Mouse (Mus musculus): ENCODE data around the gene Wdr3. TPM values are rescaled to one million over a fixed set of nuclear protein-coding genes. Genes with fewer than 3 reads are reported as not detected.

Wdr3 gene
- polyA plus RNA-seq, 1 experiment from 2014 or later = 16.2 TPM

DNA sequence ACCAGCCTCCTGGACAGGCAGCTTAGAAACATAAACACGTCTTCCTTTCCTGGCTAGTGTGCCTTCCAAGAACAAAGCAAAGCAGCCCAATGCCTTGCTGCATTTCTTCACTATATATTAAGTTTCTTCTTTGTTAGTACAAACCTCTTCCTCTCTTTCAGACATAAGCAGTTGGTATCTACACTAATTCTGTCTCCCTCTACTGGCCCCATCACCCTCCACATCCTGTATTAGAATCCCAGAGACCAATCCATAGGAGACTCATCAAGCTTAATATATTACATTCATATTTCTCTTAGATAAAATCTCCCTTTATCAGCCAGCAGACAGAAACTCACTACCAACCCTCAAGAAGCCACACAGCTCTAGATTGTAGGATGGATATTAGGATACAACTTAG lies 39.8 kb downstream of the Wdr3 start:
- no peak overlapping the region for H3K4me2 ChIP-seq (replicated peaks; ENCODE audit: low read depth)
- no peak overlapping the region for H3K4me3 ChIP-seq (ENCODE audit: low read depth, low read length)
- H3K9ac ChIP-seq (ENCODE audit: low read length) = no peak overlapping the region
- no peaks in the 10 kb centered on the region for H3K36me3 ChIP-seq (ENCODE audit: control insufficient read depth, insufficient read depth, low read length)
- no peak for TF ChIP-seq CTCF (IDR thresholded peaks at IDR 0.05; ENCODE audit: low read depth)
- no peak for TF ChIP-seq EP300 (optimal IDR thresholded peaks at IDR 0.05)
- no peak overlapping the region for H3K27ac ChIP-seq (replicated peaks)
- no peaks in the 10 kb centered on the region for H3K4me1 ChIP-seq (replicated peaks; ENCODE audit: control insufficient read depth, insufficient read depth)
- WGBS = 33% methylated on average over 1 of the region's 1 CpGs
- DNase-seq (ENCODE audit: low spot score) (no peak), ATAC-seq (ENCODE audit: low FRiP score, low TSS enrichment) (no peak)
- no peaks in the 10 kb centered on the region for H3K27me3 ChIP-seq (ENCODE audit: control insufficient read depth, insufficient read depth, low read length)
- H3K9me3 ChIP-seq (ENCODE audit: control insufficient read depth, low read length) = no peaks in the 10 kb centered on the region

GRCm38 (mm10) chr3:100121961-100122360 lies 40.2 kb downstream of the Wdr3 start:
- Histone ChIP-seq H3K4me1 (replicated peaks; ENCODE audit: control insufficient read depth, insufficient read depth) (no peaks in the 10 kb centered on the region), H3K9ac (ENCODE audit: low read length) (no peak overlapping the region), H3K9me3 (ENCODE audit: control insufficient read depth, low read length) (no peaks in the 10 kb centered on the region), H3K27ac (replicated peaks) (no peak overlapping the region), H3K36me3 (ENCODE audit: control insufficient read depth, insufficient read depth, low read length) (no peaks in the 10 kb centered on the region), H3K4me2 (replicated peaks; ENCODE audit: low read depth) (no peak overlapping the region), H3K27me3 (ENCODE audit: control insufficient read depth, insufficient read depth, low read length) (no peaks in the 10 kb centered on the region), H3K4me3 (ENCODE audit: low read depth, low read length) (no peak overlapping the region)
- ATAC-seq (ENCODE audit: low FRiP score, low TSS enrichment) = no peak
- DNase-seq (ENCODE audit: low spot score) = no peak
- 54% methylated on average over 2 of the region's 2 CpGs for WGBS
- TF ChIP-seq CTCF (IDR thresholded peaks at IDR 0.05; ENCODE audit: low read depth) (no peak), EP300 (optimal IDR thresholded peaks at IDR 0.05) (no peak)

GRCm38 (mm10) chr3:100118681-100119080 lies 43.5 kb downstream of the Wdr3 start:
- TF ChIP-seq EP300 (optimal IDR thresholded peaks at IDR 0.05) = no peak
- no peak for TF ChIP-seq CTCF (IDR thresholded peaks at IDR 0.05; ENCODE audit: low read depth)
- Histone ChIP-seq H3K27ac (replicated peaks) (no peak overlapping the region), H3K27me3 (ENCODE audit: control insufficient read depth, insufficient read depth, low read length) (no peaks in the 10 kb centered on the region), H3K9me3 (ENCODE audit: control insufficient read depth, low read length) (no peaks in the 10 kb centered on the region), H3K4me2 (replicated peaks; ENCODE audit: low read depth) (no peak overlapping the region), H3K4me3 (ENCODE audit: low read depth, low read length) (no peak overlapping the region), H3K9ac (ENCODE audit: low read length) (no peak overlapping the region), H3K4me1 (replicated peaks; ENCODE audit: control insufficient read depth, insufficient read depth) (no peaks in the 10 kb centered on the region), H3K36me3 (ENCODE audit: control insufficient read depth, insufficient read depth, low read length) (no peaks in the 10 kb centered on the region)
- ATAC-seq (ENCODE audit: low FRiP score, low TSS enrichment) (no peak), DNase-seq (ENCODE audit: low spot score) (no peak)
- 68% methylated on average over 2 of the region's 2 CpGs for WGBS

DNA sequence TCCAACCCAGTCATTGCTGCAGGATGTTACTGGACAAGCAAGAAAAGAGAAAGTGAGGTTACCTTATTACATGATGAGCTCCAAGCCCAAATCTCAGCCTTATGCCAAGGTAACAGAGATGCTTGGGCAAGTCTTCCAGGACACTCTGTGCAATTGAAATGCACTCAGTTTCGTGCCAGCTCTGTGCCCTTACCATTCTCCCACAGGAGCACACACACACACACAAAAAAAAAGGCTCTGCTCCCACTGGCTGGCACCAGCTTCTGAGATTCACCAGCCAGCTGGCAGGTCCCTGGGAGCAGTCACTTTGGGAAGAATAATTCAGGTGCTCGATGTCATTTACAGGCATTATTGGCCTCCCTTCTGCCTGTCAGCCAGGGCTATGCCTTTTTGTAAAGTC lies 55.5 kb downstream of the Wdr3 start:
- no peak overlapping the region for H3K9ac ChIP-seq (ENCODE audit: low read length)
- no peaks in the 10 kb centered on the region for H3K36me3 ChIP-seq (ENCODE audit: control insufficient read depth, insufficient read depth, low read length)
- WGBS = 70% methylated on average over 2 of the region's 2 CpGs
- ATAC-seq (ENCODE audit: low FRiP score, low TSS enrichment) (no peak), DNase-seq (ENCODE audit: low spot score) (no peak)
- no peak overlapping the region for H3K4me2 ChIP-seq (replicated peaks; ENCODE audit: low read depth)
- no peaks in the 10 kb centered on the region for H3K4me1 ChIP-seq (replicated peaks; ENCODE audit: control insufficient read depth, insufficient read depth)
- no peak for TF ChIP-seq CTCF (IDR thresholded peaks at IDR 0.05; ENCODE audit: low read depth)
- TF ChIP-seq EP300 (optimal IDR thresholded peaks at IDR 0.05) = no peak
- H3K4me3 ChIP-seq (ENCODE audit: low read depth, low read length) = no peak overlapping the region
- H3K9me3 ChIP-seq (ENCODE audit: control insufficient read depth, low read length) = no peaks in the 10 kb centered on the region
- H3K27me3 ChIP-seq (ENCODE audit: control insufficient read depth, insufficient read depth, low read length) = no peaks in the 10 kb centered on the region
- H3K27ac ChIP-seq (replicated peaks) = no peak overlapping the region

DNA sequence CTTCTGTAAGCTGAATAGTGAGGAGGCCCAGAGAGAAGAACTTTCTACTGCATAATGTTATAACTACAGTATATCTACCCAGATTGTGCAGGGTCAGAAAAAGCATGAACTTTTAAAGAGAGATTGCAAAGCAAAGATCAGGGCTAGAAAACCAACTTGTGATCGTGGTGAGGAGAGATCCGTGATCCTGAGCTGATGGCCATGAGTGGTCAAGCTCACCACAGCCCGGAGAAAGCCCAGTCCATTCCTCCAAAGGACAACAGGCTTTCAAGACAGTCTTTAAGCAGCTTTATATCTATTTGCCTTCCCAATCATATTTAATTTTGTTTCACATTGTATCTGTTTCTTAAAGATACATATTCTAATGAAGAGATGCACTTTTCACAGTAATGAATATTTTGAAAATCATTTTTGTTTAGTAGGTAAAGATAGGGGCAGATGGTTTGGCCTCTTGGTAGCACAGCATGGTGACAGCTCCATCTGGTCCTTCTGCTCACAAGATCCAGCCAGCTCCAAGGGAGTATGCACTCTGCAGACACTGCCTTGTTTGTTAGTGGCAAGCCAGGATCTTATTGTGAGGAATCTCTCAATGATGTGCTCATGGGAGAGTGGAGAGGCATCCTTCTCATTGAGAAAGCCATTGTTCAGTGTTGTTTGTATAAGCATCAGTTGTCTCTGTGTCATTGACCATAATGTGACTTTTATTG lies 59.7 kb downstream of the Wdr3 start:
- WGBS = 91% methylated on average over 3 of the region's 3 CpGs
- DNase-seq (ENCODE audit: low spot score) (no peak), ATAC-seq (ENCODE audit: low FRiP score, low TSS enrichment) (no peak)
- Histone ChIP-seq H3K9ac (ENCODE audit: low read length) (no peak overlapping the region), H3K4me1 (replicated peaks; ENCODE audit: control insufficient read depth, insufficient read depth) (no peaks in the 10 kb centered on the region), H3K36me3 (ENCODE audit: control insufficient read depth, insufficient read depth, low read length) (no peaks in the 10 kb centered on the region), H3K27me3 (ENCODE audit: control insufficient read depth, insufficient read depth, low read length) (no peaks in the 10 kb centered on the region), H3K9me3 (ENCODE audit: control insufficient read depth, low read length) (no peaks in the 10 kb centered on the region), H3K27ac (replicated peaks) (no peak overlapping the region), H3K4me2 (replicated peaks; ENCODE audit: low read depth) (no peak overlapping the region), H3K4me3 (ENCODE audit: low read depth, low read length) (no peak overlapping the region)
- TF ChIP-seq CTCF (IDR thresholded peaks at IDR 0.05; ENCODE audit: low read depth) = no peak

Other genes with a start within 250 kb of the Wdr3 start
- 16.7 and 17.3 TPM in 2 replicates for gene Gdap2, start within 50 bp of the Wdr3 start, polyA plus RNA-seq (2015; fragmentation: Nextera tagmentation; extraction: Ambion mirVana)